Mouse (Mus musculus): Measurements from ENCODE around the gene Sdad1.

DNA sequence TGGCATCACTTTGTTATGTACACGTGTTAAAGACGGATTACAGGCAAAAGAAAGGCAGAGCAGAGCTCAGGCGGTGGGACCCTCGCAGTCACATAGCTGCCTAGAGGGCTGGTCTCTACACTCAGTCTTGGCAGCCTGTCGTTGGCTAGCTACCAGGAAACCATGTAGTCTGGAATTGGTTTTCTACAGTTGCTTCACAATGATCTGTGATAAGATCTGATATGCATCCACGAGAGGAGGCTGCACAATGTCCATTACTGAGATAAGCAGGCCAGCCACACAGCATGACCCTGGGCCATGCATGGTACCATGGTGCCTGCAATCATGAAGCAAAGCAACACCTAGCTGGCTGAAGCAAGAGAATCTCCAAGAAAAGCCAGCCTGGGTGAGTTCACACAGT, 22.4 kb downstream of the Sdad1 start:
- TF ChIP-seq CTCF (IDR thresholded peaks at IDR 0.05; ENCODE audit: insufficient read depth, low read length) = no peak
- no peak for TF ChIP-seq POLR2A (IDR thresholded peaks at IDR 0.05; ENCODE audit: borderline replicate concordance, extremely low read depth, low read depth, low read length)

Data from lung, adult 2 months (tissue).